In genomic region chr7:130573746-130574145, GRCm38 (mm10) we compare ENCODE assay signal across 18 mouse cellular contexts. TPM values are rescaled to one million over a fixed set of nuclear protein-coding genes. Genes with fewer than 3 reads are reported as not detected.
DNase-seq lines count a peak whose midpoint lies in the region; ATAC-seq lines count a peak whose summit lies in the region.
"Had no signal": no experiment of that assay in that cellular context is flagged by ENCODE, and none has a peak within 500 bp of the region (broad histone marks: within the 10 kb centered on the region; RNA-seq: fewer than 3 reads in every experiment).

No protein-coding gene starts in this region.

- H3K27ac ChIP-seq in kidney, embryonic 15.5 days, result peak overlapping the region; percentile 89
- H3K27ac ChIP-seq in neural tube, embryonic 13.5 days (replicated peaks), result peak overlapping the region; percentile 13; the same call in 1 of the 2 replicates
- H3K27ac ChIP-seq: forebrain, embryonic 12.5 days; limb, embryonic 13.5 days; liver, embryonic 12.5 days had no signal

- no peak overlapping the region for H3K4me2 ChIP-seq in kidney, embryonic 15.5 days
- H3K4me2 ChIP-seq in neural tube, embryonic 13.5 days, result no peak overlapping the region
- H3K4me2 ChIP-seq: forebrain, embryonic 12.5 days; limb, embryonic 13.5 days; liver, embryonic 12.5 days had no signal

- H3K9me3 ChIP-seq in kidney, embryonic 15.5 days (replicated peaks), result no peaks in the 10 kb centered on the region
- no peaks in the 10 kb centered on the region for H3K9me3 ChIP-seq in neural tube, embryonic 13.5 days
- H3K9me3 ChIP-seq: embryonic facial prominence, embryonic 13.5 days; forebrain, embryonic 12.5 days; limb, embryonic 13.5 days; liver, embryonic 12.5 days had no signal

- peak; percentile 68 for DNase-seq in heart, adult 11 months
- no peak for DNase-seq in heart, adult 8-10 months (ENCODE audit: low spot score)
- no peak for DNase-seq in kidney, adult 8-10 months
- DNase-seq in neural tube, embryonic 10.5 days (ENCODE audit: extremely low spot score, low spot score), result no peak
- DNase-seq in cerebellum, postnatal 36 days, result no peak
- DNase-seq: embryo, embryonic 11 days; right cerebral cortex, postnatal 14 days; spleen, adult 18-20 months; thymus, adult 18-20 months; thymus, postnatal 4 days had no signal

- H3K4me1 ChIP-seq in kidney, embryonic 15.5 days, result peaks cover 49% of the 10 kb centered on the region
- peaks cover 15% of the 10 kb centered on the region for H3K4me1 ChIP-seq in neural tube, embryonic 13.5 days (replicated peaks)

- 95% methylated on average over 10 of the region's 10 CpGs for WGBS in kidney, embryonic 15.5 days
- WGBS in neural tube, embryonic 13.5 days, result 86% methylated on average over 10 of the region's 10 CpGs

- no peaks in the 10 kb centered on the region for H3K36me3 ChIP-seq in kidney, embryonic 15.5 days
- H3K36me3 ChIP-seq in neural tube, embryonic 13.5 days, result no peaks in the 10 kb centered on the region
- H3K36me3 ChIP-seq: embryonic facial prominence, embryonic 13.5 days; forebrain, embryonic 12.5 days; limb, embryonic 13.5 days; liver, embryonic 12.5 days had no signal

- ATAC-seq in kidney, embryonic 15.5 days (replicated peaks; ENCODE audit: low FRiP score), result no peak
- ATAC-seq in neural tube, embryonic 13.5 days (ENCODE audit: low read depth), result no peak
- ATAC-seq: CD4-positive, CD25-positive, alpha-beta regulatory T cell, adult 4 months; liver, embryonic 12.5 days had no signal

- no peak overlapping the region for H3K9ac ChIP-seq in kidney, embryonic 15.5 days
- H3K9ac ChIP-seq in neural tube, embryonic 13.5 days, result no peak overlapping the region
- H3K9ac ChIP-seq: embryonic facial prominence, embryonic 13.5 days; forebrain, embryonic 12.5 days; limb, embryonic 13.5 days; liver, embryonic 12.5 days had no signal

- no peak overlapping the region for H3K4me3 ChIP-seq in kidney, embryonic 15.5 days (replicated peaks)
- H3K4me3 ChIP-seq in neural tube, embryonic 13.5 days, result no peak overlapping the region
- H3K4me3 ChIP-seq: embryonic facial prominence, embryonic 13.5 days; erythroblast, embryonic 14.5 days; forebrain, embryonic 12.5 days; limb, embryonic 13.5 days; liver, embryonic 12.5 days had no signal

- no peaks in the 10 kb centered on the region for H3K27me3 ChIP-seq in kidney, embryonic 15.5 days
- no peaks in the 10 kb centered on the region for H3K27me3 ChIP-seq in neural tube, embryonic 13.5 days
- H3K27me3 ChIP-seq: embryonic facial prominence, embryonic 13.5 days; limb, embryonic 13.5 days had no signal

RNA-seq across cellular contexts. Expression of gene Nsmce4a, which starts 0.8 kb away (rescaled TPM):
- 10 to 100 TPM; 38.8 to 51.0 (median 43.0) TPM for total RNA-seq in heart, adult 8-10 months (2022)
- 170 TPM in 2 replicates for polyA plus RNA-seq in kidney, embryonic 15.5 days (2015; fragmentation: Nextera tagmentation; extraction: Ambion mirVana)
- polyA plus RNA-seq in neural tube, embryonic 13.5 days (2015; fragmentation: Nextera tagmentation; extraction: Ambion mirVana), result 104 and 107 TPM in 2 replicates

RNA-seq across cellular contexts. Expression of gene Tacc2, which starts 3.5 kb away (rescaled TPM):
- total RNA-seq in heart, adult 8-10 months (2022), result 100 to 1,000 TPM; 403 to 491 (median 419) TPM
- 31.4 and 35.9 TPM in 2 replicates for polyA plus RNA-seq in kidney, embryonic 15.5 days (2015; fragmentation: Nextera tagmentation; extraction: Ambion mirVana)
- 76.7 and 77.9 TPM in 2 replicates for polyA plus RNA-seq in neural tube, embryonic 13.5 days (2015; fragmentation: Nextera tagmentation; extraction: Ambion mirVana)

RNA-seq across cellular contexts. Expression of gene Ate1, which starts 53.6 kb away (rescaled TPM):
- 10 to 100 TPM; 31.2 to 46.0 (median 36.4) TPM for total RNA-seq in heart, adult 8-10 months (2022)
- polyA plus RNA-seq in kidney, embryonic 15.5 days (2015; fragmentation: Nextera tagmentation; extraction: Ambion mirVana), result 72.3 and 75.5 TPM in 2 replicates
- polyA plus RNA-seq in neural tube, embryonic 13.5 days (2015; fragmentation: Nextera tagmentation; extraction: Ambion mirVana), result 90.9 and 99.1 TPM in 2 replicates
